Mouse (Mus musculus) neutrophil, adult 65 days (primary cell): ENCODE results near the gene Olfr986. TPM values are rescaled to one million over a fixed set of nuclear protein-coding genes. Genes with fewer than 3 reads are reported as not detected.

Experiments
- total RNA-seq: library from RNA; stranded (reverse); gene quantifications from 2 replicates; pipeline ENCODE4 v1.2.4, GENCODE M21; 2023

Olfr986 gene
- total RNA-seq, result not detected in 2 replicates

DNA sequence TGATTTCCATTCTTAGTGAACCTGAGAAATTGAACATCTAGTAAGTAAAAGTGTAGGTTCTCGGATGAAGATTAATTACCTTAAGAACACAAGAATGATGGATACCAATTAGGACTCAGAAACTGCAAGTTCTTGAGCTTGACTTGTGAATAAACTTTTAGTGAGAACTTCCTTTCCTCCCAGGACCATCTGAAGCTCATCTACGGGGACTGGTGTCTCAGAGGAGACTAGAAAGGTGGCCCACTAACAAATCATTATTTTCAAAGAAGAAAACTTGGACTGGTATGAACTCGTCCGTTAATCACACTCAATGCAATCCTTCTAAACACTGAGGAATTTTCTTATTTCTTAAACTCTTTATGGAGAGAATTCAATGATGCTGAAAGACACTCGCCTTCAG, at the start of gene Olfr986:
TSS of gene Olfr986 (plus strand) at position 301 of the 400 bp plus-strand sequence.

DNA sequence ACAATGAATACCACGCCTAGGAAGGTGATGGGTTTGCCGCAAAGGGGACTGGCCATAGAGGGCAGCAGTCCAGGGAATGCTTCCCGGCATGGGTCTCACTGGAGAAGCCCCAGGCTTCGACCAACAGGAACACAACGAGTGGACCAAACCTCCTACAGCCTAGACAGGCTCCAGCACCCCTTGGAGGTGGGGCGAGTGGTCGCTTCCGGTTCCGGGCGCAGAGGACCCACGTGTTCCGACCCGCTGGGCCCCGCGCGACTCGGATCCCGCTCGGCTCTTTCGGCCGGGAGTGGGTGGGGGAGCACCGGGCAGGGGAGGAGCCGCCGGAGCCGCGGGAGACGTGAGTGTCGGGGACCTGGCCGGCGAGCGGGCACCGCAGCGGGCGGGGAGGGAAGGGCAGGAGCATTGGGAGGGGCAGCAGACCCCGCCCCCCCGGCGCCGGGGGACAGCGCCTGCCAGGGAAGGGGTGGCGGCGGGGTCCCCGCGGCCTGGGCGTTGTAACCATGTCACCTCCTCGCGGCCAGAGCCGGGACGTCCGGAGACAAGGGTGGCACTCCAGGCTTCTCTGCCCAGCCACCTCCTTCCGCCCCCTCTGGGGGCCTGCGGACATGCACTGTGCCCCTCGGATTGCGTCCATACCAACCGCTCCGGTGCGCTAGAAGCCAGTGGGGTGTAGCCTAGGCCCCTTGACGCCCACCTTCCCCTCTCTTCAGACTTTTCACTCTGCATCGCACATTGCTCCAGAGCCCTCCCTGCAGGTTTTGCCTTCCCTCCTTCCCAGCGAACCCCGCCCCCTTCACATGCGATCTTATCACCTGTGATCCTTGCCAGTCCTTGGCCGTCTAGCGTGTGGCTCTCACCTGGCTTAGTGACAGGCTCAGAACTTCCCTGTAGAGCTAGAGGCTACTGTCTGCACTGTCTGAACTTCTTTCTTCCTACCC, 11.6 kb downstream of the Olfr986 start, which contains the start of gene Zfp202:
TSS of gene Zfp202 (plus strand) at position 219 of the 941 bp plus-strand sequence.

Other genes with a start within 250 kb of the Olfr986 start
- not detected in 2 replicates for gene Olfr974, start 243.4 kb upstream of the Olfr986 start, total RNA-seq
- not detected in 2 replicates for gene Olfr975, start 228.9 kb upstream of the Olfr986 start, total RNA-seq
- not detected in 2 replicates for gene Olfr976, start 219.8 kb upstream of the Olfr986 start, total RNA-seq
- not detected in 2 replicates for gene Olfr978, start 188.8 kb upstream of the Olfr986 start, total RNA-seq
- gene Olfr979, start 177.5 kb upstream of the Olfr986 start, total RNA-seq, result not detected in 2 replicates
- gene Olfr980, start 171.3 kb upstream of the Olfr986 start, total RNA-seq, result not detected in 2 replicates
- not detected in 2 replicates for gene Olfr981, start 159.5 kb upstream of the Olfr986 start, total RNA-seq
- not detected in 2 replicates for gene Olfr982, start 107.1 kb upstream of the Olfr986 start, total RNA-seq
- gene Olfr983, start 87.3 kb upstream of the Olfr986 start, total RNA-seq, result not detected in 2 replicates
- 0.28 TPM in 1 of 2 replicates, not detected in the other for gene Olfr984, start 66.7 kb upstream of the Olfr986 start, total RNA-seq
- not detected in 2 replicates for gene Olfr985, start 50.7 kb upstream of the Olfr986 start, total RNA-seq
- gene Tmem225, start 32.8 kb upstream of the Olfr986 start, total RNA-seq, result not detected in 2 replicates
- 0.29 and 0.76 TPM in 2 replicates for gene Zfp202, start 11.4 kb downstream of the Olfr986 start, total RNA-seq
- not detected in 2 replicates for gene Scn3b, start 88.3 kb downstream of the Olfr986 start, total RNA-seq